Mouse (Mus musculus) 416B (cell line): ENCODE data around the gene Agl.
"Not testable (repeated sequence)": the region's sequence is repeated elsewhere in the genome, so short reads cannot be mapped to it uniquely, and the experiment has no call there.

Experiments used
- DNase-seq: peaks from one replicate; pipeline ENCODE4 v3.0.0; 2011; ENCODE audit warnings: low read depth

Agl gene

DNA sequence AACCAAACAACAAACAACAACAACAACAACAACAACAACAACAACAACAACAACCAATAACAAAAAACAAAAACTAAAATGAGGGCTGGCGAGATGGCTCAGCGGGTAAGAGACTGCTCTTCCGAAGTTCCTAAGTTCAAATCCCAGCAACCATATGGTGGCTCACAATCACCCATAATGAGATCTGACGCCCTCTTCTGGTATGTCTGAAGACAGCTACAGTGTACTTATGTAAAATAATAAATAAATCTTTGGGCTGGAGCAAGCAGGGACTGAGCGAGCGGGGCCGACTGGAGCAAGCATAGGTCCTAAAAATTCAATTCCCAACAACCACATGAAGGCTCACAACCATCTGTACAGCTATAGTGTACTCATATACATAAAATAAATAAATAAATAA lies 60.3 kb downstream of the Agl start:
- DNase-seq, result not testable (repeated sequence)

DNA sequence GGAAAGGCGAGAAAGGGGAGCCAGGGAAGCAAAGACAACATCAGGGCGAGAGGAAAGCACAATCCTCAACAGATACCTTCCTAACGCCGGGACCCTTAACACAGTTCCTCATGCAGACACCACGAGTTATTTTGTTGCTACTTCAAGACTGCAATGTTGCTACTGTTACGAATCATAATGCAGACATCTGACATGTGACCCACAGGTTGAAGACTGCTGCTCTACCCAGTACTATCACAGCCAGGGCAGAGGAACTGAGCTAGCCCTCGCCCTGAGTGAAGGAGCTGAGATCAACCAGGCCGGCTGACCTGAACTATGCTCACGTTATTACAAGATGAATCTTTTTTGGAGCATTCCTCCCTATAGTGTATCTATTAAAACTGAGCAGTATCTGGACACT lies 67.0 kb downstream of the Agl start:
- no peak for DNase-seq

DNA sequence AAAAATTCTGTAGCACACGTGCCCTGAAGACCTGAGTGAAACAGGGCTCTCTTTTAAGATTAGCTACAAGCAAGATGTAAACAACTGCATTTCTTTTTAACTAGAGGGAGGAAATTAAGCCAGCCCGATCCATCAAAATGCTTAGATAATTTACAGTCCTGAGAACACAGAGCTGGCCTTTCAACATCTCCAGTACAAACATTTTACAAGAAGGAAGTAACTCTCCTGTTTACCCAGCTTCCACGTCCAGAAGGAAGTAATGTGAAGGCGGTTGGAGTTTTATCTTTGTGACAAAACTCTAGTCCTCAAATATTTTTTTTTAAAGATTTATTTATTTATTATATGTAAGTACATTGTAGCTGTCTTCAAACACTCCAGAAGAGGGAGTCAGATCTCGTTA lies 67.9 kb downstream of the Agl start:
- no peak for DNase-seq

DNA sequence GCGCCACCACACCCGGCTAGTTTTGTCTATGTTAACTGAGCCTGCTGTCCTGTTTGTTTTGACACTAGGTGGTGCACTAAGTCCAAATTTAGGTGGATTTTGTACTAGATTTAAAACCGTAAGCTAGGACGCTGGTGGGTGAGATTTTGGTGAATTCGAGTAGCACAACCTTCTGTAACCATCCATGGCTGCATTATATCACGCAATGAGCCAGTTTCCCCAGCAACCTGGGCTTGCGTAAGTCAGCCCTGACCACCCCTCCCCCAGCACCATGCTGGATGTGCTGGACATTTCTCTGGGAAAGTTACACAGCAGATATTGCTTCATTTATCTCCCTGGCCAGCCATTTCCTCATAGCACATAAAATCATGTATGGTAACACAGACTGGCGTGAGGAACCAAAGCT lies 70.6 kb downstream of the Agl start:
- DNase-seq, result peak; percentile 71

DNA sequence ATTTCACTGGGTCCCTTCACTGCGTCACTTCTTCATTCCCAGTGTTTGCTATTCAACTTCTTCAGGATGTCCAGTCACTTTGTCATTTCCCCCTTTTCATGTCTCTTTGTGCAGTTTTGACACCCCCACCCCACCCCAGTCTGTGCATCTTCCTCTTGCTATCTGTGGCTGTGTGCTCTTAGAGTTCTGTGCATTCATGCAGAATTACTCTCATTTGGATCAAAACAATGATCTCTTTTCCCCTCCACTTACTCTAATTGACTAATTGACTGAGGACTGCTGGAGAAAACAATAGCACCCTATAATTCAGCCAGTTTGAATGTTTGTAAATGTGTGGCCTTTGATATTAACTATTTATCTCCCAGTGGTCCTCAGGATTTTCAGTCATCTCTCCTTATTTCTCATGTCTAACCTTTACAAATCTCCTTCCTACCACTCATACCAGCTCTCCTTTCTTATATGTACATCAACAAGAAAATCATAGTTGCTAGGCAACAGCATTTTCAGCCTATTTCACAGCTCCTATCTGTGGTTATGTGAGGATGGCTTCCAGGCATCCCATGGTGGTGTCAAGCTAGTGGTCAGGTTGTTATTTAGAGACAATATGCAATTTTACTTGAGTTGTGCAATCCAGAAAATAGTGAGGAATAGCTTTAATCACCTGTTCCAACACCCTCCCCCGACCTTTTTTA lies 78.3 kb downstream of the Agl start:
- no peak for DNase-seq

DNA sequence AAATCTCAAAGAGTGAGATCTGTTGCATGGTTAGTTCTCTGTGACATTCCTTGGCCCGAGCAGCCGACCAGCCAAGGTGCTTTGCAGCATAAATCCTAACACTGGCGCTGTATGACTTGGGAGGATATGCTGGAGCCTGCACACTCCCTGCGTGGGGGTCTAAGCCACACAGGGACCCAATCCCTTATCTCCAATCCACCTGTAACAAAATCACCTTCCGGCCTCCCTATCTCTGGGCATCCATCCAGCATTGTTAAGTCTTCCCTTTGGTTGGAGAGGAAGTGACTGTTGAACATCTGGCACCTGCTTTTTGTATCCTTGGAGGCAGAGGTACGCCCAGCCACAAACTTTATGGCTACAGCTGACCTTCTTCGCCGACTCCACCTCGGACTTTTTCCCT lies 81.2 kb downstream of the Agl start:
- peak; percentile 60 for DNase-seq

DNA sequence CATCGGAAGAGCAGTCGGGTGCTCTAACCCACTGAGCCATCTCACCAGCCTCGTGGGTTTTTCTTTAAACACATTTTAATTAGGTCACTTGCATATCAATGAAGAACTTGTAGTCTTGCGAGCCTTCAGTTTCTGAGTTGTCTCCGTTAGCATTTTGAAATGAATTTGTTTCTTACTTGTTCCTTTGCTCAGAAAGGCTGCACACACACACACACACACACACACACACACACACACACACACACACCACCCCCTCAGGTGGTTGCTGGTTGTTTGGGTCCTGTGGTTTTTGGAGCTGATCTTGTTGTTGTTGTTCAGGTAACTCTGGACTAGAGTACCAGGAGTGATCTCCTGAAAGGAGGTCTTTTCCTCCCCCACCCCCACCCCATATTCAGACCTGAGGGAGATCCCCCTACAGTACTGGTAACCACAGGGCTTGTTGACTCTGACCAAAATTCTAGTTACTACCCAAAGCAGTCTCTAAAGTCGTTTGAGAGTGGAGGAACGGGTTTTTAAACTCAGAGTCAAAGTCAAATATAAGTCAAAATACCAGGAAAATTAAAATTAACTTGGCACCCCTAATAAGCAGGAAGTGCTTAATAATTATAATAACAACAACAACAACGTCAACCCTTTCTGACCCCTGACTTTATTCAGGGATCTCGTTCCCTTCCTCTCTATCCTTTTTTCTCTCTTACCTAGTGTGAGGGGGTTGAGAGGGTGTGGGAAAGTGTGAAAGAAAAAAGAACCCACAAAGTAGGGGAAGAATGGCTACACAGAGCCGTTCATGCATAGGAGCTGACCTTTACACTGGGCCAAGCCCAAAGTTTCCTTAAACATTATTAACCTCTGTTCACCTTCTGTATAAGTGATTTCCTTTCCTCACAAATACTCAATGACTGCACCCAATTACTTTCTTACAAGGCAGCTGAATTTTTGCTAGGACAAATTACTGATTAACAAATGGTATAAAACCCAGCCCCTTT lies 84.2 kb downstream of the Agl start:
- DNase-seq, result no peak

DNA sequence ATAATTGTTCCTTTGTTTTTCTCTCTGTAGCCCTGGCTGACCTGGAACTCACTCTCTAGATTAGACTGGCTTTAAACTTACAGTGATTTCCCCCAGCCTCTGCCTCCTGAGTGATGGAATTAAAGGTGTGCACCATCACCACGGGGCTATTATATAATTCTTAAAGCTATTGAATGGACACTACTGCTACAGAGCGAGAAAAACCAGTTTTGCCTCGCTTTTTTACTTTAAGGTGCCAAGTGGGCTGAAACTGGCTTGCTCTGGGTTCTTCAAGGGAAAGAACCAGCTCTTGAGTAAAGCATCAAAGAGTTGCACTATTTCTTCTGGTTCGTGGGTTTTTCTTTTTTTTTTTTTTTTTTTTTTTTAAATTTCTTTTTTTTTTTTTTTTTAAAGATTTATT lies 85.0 kb downstream of the Agl start:
- DNase-seq, result no peak

DNA sequence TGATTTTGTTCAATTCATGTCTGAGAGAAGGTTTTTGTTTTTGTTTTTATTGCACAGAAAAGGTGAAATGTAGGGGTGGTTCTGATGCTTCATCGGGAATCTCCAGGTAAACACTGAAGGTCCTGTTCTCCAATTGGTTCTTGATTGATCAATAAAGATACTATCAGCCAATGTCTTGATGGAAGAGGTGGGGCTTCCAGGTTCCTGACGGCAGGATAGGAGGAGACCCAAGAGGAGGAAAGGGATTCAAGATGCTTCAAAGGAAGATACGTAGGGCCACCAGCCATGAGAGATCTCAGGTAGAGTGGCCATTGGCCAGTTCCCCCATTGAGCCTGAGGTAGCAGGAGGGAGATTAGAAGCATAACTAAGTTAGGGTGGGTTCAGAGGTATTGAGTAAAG lies 89.0 kb downstream of the Agl start:
- no peak for DNase-seq

DNA sequence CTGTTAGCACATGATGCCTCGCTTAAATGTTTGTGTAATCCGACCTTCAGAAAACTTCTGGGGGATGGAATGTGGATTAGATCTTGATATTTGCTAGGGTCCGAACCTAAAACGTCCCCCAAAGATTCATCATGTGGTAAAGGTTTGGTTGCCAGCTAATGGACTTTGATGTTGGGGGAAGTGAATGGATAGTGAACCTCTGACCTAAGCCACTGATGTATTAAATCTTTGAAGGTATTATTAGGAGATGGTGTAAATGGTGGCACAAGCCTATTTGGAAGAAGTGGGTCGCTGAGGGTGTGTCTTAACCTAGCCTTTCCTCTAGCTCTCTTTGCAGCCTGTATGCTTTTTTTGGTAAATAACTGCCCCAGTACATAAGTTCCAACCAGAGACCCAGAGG lies 94.9 kb downstream of the Agl start:
- no peak for DNase-seq

DNA sequence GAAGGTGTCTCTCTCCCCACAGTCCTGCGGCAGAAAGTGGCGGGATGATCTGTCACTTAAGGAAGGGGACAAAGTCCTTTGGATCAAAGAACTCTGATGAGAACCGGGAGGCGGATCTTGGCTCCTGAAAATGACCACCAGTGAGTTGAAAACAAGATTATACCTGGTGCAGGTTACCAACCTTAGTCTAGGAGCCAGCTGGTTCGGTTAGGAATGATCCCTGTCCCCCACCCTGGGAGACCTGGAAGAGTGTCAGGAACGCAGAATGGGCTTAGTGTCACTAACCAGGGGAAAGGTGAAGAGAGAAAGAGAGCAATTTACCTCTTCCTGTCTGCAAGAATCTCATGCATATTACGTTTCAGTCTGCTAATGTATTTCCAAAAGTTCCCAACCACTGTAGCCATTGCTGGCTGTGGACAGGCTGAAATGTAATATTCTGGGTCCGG lies 95.5 kb downstream of the Agl start, which contains the start of gene Slc35a3:
Gene Slc35a3, minus strand, starts transcription at position 396 of the 446 bp plus-strand sequence.
- no peak for DNase-seq

DNA sequence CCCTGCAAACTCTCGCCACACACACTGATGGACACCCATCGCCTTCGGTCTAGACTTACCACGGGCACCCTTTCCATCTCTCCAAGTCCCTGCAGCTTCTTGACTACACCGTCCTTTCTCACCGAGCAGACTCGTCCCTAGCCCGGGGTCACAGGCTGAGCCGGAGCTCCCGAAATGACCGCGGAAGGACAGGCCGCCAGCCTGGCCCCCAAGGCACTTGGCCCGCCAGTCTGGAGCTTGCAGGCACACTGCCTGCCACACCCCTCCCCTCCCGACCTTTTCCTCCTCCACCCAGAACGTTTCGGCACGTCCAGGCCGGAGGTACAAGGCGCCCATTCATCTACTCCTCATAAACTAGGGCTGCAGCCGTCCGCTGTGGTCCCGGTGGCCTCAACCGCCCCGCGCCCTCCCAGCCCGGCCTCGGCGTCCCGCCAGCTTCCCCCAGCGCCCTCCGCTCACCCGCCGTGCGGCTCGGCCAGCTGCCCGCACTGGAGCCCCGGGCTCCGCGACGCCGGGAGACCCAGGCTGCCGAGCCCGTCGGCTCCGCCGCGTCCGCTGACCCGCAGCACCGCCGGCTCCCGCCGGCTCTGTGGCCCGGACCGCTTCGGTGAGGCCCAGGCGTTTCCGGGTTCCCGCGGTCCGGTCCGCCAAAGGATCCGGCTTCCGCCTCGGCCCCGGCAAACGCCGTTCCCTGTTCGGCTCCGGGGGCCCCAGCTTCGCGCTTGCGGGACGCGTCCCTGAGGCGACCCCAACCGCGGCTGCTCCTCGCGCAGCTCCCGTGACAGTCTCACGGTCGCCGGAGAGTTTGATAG lies 96.1 kb downstream of the Agl start:
- DNase-seq, result peak; percentile 65

DNA sequence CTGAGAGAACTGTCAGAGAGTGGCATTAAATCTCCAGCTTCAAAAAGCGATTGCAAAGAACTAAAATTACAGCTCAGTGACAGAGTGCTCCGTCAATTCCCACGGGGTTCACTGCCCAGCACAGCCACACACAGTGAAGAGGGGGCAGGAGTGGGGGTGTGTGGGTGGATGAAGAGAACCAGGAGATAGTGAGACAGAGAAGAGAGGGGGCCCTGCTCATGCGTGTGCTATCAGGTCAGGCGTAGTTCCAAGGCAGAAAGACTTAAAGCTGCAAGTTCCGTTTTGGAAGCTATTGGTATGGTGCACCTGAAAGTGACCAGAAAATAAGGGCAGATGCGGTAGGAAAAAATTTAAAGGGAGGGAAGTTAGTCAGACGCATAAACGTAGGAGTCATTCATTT lies 97.0 kb downstream of the Agl start:
- DNase-seq, result peak; percentile 25

DNA sequence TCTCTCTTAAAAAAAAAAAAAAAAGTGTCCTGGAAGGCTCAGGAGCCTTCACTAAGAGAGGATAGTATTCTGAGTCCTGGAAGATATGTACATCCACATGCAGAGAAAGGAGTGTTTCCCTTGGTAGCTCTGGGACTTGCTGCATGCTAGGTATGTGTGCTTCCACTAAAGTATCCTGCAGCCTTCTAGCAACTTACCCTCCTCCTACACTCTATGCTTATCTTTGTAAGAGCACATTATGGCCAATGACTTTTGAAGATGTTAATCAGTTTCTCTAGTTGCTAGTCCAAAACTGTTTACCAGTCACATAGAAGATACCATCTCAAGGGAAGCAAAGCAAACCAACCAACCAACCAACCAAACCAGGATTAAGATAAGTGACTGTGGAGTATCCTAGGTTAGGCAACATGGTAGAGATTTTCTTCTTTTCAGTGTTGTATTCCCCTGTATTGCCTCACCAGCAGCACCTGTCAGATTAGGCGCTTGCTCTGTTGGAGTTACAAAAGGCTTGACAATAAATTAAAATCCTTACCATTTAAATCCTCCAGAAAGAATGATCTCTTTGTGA lies 102.2 kb downstream of the Agl start:
- DNase-seq, result no peak

DNA sequence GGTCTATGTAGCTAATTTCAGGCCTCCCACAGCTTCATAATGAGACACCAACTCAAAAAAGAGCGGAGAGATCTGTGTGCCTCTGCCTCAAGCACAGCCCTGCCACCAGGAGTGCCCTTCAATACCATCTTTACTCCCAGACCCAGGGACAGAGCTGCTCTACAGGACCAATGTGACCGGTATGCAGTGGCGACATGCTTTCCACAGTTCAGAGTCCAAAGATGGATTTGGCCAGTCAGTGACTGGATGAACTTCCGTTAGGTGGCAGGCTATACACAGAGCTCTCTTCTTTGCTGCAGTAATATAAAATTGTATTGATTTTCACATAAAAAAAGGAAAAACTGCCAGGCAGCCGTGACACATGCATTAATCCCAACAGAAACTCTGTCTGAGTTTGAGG lies 104.1 kb downstream of the Agl start:
- DNase-seq, result no peak

DNA sequence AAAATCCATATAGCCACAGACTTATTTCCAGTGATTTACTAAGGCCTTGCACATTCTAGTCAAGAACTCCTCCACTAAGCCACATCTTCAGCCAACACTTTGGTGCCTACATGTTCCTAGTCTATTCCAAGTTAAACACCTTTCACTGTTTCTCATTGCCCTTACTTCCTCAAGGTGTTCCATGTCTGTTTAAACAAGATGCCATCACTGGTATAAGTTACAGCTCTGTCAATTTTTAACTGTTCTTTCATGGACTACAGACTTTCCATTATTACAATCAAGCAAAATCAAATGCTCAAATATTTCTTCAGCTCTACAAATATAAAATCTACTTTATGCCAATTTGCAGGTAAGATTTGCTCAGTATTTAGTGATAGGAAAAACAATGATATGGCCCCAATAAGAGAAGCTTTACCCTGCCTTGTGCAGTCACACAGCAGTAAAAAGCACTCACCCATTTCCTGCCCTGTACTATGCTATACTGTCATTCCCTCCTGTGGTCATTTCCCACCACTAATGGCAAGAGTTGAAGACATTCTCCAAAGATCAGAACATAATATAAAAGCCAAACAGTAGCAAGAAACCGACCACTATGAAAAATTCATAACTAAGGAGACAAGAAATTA lies 105.2 kb downstream of the Agl start:
- no peak for DNase-seq

DNA sequence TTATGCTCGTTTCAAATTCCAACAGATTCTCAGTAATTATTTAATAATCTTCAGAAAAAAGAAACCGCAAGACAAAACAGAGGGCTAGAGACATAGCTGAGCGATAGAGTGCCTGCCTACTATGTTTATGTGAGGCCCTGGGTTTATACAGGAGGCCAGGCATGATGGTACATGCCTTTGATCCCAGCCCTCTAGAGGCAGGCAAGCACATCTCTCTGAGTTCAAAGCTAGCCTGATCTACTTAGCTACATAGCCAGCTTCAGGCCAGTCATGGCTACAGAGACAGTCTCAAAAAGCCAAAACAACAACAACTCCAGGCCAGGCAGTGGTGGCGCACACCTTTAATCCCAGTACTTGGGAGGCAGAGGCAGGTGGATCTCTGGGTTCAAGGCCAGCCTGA lies 106.4 kb downstream of the Agl start:
- DNase-seq, result no peak

DNA sequence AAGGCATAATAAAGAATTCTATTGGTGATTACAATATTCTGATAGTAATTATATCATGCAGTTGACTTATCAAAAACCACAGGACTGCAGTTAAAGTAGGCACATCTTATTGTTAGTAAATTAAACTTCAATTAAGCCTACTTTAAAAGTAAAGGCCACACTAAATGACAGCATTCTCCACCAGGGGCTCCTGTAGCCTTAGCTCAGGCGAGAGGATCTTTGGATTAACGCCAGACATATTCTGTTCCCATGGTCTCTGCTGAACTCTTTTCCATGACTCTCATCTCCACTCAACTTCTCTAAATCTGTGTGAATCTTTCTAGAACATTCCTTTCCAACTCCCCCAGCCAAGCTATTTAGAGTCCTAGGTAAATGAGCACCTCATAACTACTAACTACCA lies 109.2 kb downstream of the Agl start:
- peak; percentile 38 for DNase-seq

DNA sequence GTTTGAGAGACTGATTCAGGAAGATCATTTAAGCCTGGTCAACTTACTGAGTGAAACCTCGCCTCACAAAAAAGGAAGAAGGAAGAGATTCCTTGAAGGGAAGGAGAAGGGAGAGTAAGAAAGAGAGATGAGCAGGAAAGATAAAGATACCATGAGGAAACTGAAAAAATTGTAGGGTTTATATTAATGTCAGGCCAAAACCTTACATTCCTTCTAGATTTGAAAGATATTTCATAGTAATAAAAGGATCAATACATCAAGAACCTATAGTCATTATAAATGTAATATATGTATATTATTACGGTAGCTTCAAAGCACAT lies 112.3 kb downstream of the Agl start:
- DNase-seq, result no peak

DNA sequence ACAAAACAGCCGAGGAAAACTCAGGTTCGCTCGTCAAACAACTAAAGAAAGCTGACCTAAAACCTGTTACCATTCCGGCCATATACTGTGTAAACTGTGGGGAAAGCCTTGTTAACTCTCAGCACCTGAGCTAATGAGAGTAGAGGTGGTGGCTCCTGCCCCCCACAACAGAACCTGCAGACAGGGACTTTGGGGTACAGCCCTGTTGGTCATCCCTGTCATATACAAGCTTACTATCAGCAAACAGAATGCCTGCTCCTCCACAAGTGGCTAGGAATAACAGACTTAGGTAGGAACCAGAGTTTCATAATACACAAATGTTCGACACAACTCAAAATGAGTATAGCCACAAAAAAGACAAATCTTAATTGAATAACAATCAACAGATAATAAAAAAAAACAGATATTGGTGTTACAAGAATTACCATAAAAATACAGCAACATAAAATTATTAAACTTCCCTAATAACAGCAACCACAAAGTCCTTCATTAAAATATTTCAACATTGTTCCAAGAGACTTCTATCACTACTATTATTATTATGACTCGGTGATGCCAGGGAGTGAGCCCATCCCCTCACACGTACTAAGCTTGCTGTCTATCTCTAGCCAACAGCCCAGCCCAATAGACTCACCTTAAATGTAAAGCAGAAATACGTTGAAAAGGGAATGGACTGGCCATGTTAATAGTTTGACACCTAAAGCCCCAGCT lies 112.9 kb downstream of the Agl start:
- DNase-seq, result no peak

DNA sequence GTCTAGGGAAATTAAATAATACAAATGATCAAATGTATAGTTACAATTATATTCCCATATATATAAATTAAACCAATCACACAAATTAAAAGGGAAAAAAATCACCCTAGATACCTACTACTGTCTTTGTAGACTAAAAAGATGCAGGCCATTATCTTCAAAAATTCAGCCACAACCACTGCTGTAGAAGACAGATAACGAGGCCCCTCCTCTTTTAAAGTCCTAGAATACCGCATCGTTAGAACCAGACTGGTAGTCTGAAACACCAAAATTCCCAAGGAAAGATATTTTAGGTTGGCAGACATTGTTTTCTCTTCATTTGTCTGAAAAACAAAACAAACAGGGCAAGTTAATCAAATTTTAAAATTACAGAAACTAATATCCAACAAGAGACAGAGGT lies 113.7 kb downstream of the Agl start:
- no peak for DNase-seq
